Mouse (Mus musculus) liver, embryonic 14.5 days (tissue): ENCODE measurements around the gene Pex5.

ENCODE experiments used
- CTCF ChIP-seq: IDR thresholded peaks from 2 replicates; pipeline ENCODE4 v1.5.1; 2016; ENCODE audit warnings: antibody characterized with exemption, low read depth, control low read depth
- EP300 ChIP-seq: IDR thresholded peaks from 2 replicates; pipeline ENCODE4 v1.6.1; 2016; ENCODE audit warnings: antibody characterized with exemption, low read depth

DNA sequence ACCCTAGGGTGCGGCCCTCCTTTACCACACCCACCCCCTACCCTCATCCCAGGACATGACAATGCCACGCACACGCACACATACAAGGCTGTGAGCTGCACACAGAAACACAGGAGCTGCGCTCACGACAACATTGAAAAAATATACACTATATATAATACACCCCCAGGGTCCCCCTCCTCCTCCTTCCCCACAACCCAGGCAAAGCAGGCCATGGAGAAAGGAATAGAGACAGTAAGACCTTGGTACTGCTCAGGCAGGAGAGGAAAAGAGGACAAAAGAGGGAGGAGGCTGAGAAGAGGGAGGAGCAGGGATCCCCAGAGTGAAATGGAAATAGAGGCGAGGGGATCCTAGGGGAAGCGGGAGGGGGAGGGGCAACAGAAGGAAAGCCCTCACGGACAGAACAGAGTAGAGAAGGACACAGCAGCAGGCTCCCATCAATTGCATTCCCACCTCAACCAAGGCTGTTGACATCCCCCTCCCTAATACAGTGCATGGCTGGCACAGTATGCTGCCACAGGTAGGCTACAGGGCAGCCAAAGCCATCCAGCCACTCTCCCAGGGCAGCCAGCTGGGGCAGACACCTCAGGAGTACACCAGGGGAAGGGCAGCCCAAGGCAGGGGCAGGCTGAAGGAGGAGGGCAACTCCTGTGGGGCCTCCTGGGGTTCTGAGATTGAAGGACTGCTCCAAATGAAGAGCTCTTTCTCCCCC, 16.1 kb upstream of the Pex5 start:
- no peak for TF ChIP-seq CTCF
- TF ChIP-seq EP300 = no peak
